Mouse (Mus musculus) heart, embryonic 10.5 days (tissue): ENCODE results near the gene Abcc3. TPM values are rescaled to one million over a fixed set of nuclear protein-coding genes. Genes with fewer than 3 reads are reported as not detected.
"Not testable (repeated sequence)": the region's sequence is repeated elsewhere in the genome, so short reads cannot be mapped to it uniquely, and the experiment has no call there.

ENCODE experiments used
- DNase-seq: peaks from one replicate; pipeline ENCODE4 v3.0.0-alpha.2; 2017; ENCODE audit warnings: low spot score
- H3K27ac ChIP-seq: fragments of 300-500 bp; sonication (generic); 2 replicates; pipeline ENCODE4 v1.5.1; 2016; ENCODE audit warnings: mild to moderate bottlenecking
- H3K27me3 ChIP-seq: fragments of 300-500 bp; sonication (generic); 2 replicates; pipeline ENCODE4 v1.6.1; 2016; ENCODE audit warnings: mild to moderate bottlenecking; ENCODE audit not compliant: poor library complexity, insufficient read depth, severe bottlenecking
- H3K36me3 ChIP-seq: fragments of 300-500 bp; sonication (generic); 2 replicates; pipeline ENCODE4 v1.6.1; 2016; ENCODE audit warnings: mild to moderate bottlenecking, moderate library complexity
- H3K4me1 ChIP-seq: fragments of 300-500 bp; sonication (generic); 2 replicates; pipeline ENCODE4 v1.6.1; 2016; ENCODE audit warnings: mild to moderate bottlenecking
- H3K4me3 ChIP-seq: fragments of 300-500 bp; sonication (generic); 2 replicates; pipeline ENCODE4 v1.5.1; 2016; ENCODE audit warnings: mild to moderate bottlenecking, moderate library complexity
- H3K9me3 ChIP-seq: fragments of 300-500 bp; sonication (generic); 2 replicates; pipeline ENCODE4 v1.6.1; 2016; ENCODE audit warnings: mild to moderate bottlenecking, moderate library complexity
- WGBS: fragments of 180-500 bp; shearing (Covaris S2); methylation state at CpG from one replicate; pipeline ENCODE4 v1.1.7; 2016; 5-methylcytosine and 5-hydroxymethylcytosine counted together
- polyA plus RNA-seq: library from polyadenylated mRNA; unstranded; fragments of >200 nt; fragmentation: Nextera tagmentation; extraction: Ambion mirVana; gene quantifications from 2 replicates; pipeline ENCODE4 v1.2.1, GENCODE M21; 2016

The Abcc3 gene
- polyA plus RNA-seq, 1 experiment from 2014 or later, result 0.88 TPM

- WGBS, result 50% methylated on average over 7 of the region's 7 CpGs
Measured at GRCm38 (mm10) chr11:94394107-94394506, 1.3 kb upstream of the Abcc3 start.

GRCm38 (mm10) chr11:94393490-94393889, 693 bp upstream of the Abcc3 start:
- H3K27ac ChIP-seq, H3K36me3 ChIP-seq, H3K4me3 ChIP-seq, H3K9me3 ChIP-seq, DNase-seq: not testable (repeated sequence)
- H3K27me3 ChIP-seq, result peaks cover 41% of the 10 kb centered on the region
- H3K4me1 ChIP-seq, result peaks cover 15% of the 10 kb centered on the region
- WGBS, result 73% methylated on average over 4 of the region's 4 CpGs

More at GRCm38 (mm10) chr11:94394107-94394506, 1.3 kb upstream of the Abcc3 start:
- H3K36me3 ChIP-seq, result no peaks in the 10 kb centered on the region
- H3K27me3 ChIP-seq, result peaks cover 41% of the 10 kb centered on the region
- H3K4me1 ChIP-seq, result peaks cover 15% of the 10 kb centered on the region
- H3K4me3 ChIP-seq, result no peak overlapping the region
- no peak for DNase-seq
- no peak overlapping the region for H3K27ac ChIP-seq
- H3K9me3 ChIP-seq, result no peaks in the 10 kb centered on the region

GRCm38 (mm10) chr11:94391661-94392060, 1.1 kb downstream of the Abcc3 start:
- Histone ChIP-seq H3K4me3 (no peak overlapping the region), H3K4me1 (peaks cover 18% of the 10 kb centered on the region), H3K27me3 (peaks cover 41% of the 10 kb centered on the region), H3K36me3 (no peaks in the 10 kb centered on the region), H3K27ac (no peak overlapping the region), H3K9me3 (no peaks in the 10 kb centered on the region)
- DNase-seq, result no peak
- whole genome bisulfite sequencing, result 83% methylated on average over 10 of the region's 10 CpGs

GRCm38 (mm10) chr11:94390825-94391224, 2.0 kb downstream of the Abcc3 start:
- peaks cover 41% of the 10 kb centered on the region for H3K27me3 ChIP-seq
- DNase-seq, result no peak
- peaks cover 26% of the 10 kb centered on the region for H3K4me1 ChIP-seq
- no peaks in the 10 kb centered on the region for H3K36me3 ChIP-seq
- WGBS, result 78% methylated on average over 6 of the region's 6 CpGs
- H3K4me3 ChIP-seq, result no peak overlapping the region
- no peaks in the 10 kb centered on the region for H3K9me3 ChIP-seq
- no peak overlapping the region for H3K27ac ChIP-seq

GRCm38 (mm10) chr11:94389724-94390396, 2.9 kb downstream of the Abcc3 start:
- 63% methylated on average over 6 of the region's 6 CpGs for WGBS
- Histone ChIP-seq H3K4me1 (peaks cover 32% of the 10 kb centered on the region), H3K4me3 (no peak overlapping the region), H3K27ac (no peak overlapping the region), H3K9me3 (no peaks in the 10 kb centered on the region), H3K36me3 (no peaks in the 10 kb centered on the region), H3K27me3 (peaks cover 47% of the 10 kb centered on the region)
- DNase-seq, result no peak

GRCm38 (mm10) chr11:94389021-94389420, 3.8 kb downstream of the Abcc3 start:
- no peak overlapping the region for H3K27ac ChIP-seq
- no peaks in the 10 kb centered on the region for H3K36me3 ChIP-seq
- H3K9me3 ChIP-seq, result no peaks in the 10 kb centered on the region
- peaks cover 47% of the 10 kb centered on the region for H3K27me3 ChIP-seq
- DNase-seq, result no peak
- 72% methylated on average over 4 of the region's 4 CpGs for WGBS
- no peak overlapping the region for H3K4me3 ChIP-seq
- H3K4me1 ChIP-seq, result peaks cover 26% of the 10 kb centered on the region

GRCm38 (mm10) chr11:94387756-94388155, 5.0 kb downstream of the Abcc3 start:
- Histone ChIP-seq H3K36me3 (no peaks in the 10 kb centered on the region), H3K27me3 (peaks cover 42% of the 10 kb centered on the region), H3K4me3 (no peak overlapping the region), H3K4me1 (peaks cover 22% of the 10 kb centered on the region), H3K9me3 (no peaks in the 10 kb centered on the region), H3K27ac (no peak overlapping the region)
- no peak for DNase-seq
- WGBS, result 66% methylated on average over 4 of the region's 4 CpGs

GRCm38 (mm10) chr11:94385977-94386771, 6.6 kb downstream of the Abcc3 start:
- Histone ChIP-seq H3K27ac (peak overlapping the region; percentile 57), H3K36me3 (no peaks in the 10 kb centered on the region), H3K9me3 (no peaks in the 10 kb centered on the region), H3K4me1 (peaks cover 16% of the 10 kb centered on the region), H3K27me3 (peaks cover 40% of the 10 kb centered on the region), H3K4me3 (peak overlapping the region; percentile 29; the same call in 1 of the 2 replicates)
- WGBS, result 17% methylated on average over 12 of the region's 12 CpGs
- no peak for DNase-seq

GRCm38 (mm10) chr11:94379736-94380135, 13.1 kb downstream of the Abcc3 start:
- H3K9me3 ChIP-seq, result no peaks in the 10 kb centered on the region
- DNase-seq, result no peak
- H3K4me3 ChIP-seq, result no peak overlapping the region
- no peaks in the 10 kb centered on the region for H3K36me3 ChIP-seq
- H3K27ac ChIP-seq, result no peak overlapping the region
- H3K27me3 ChIP-seq, result peaks cover 41% of the 10 kb centered on the region
- WGBS, result 68% methylated on average over 8 of the region's 8 CpGs
- no peaks in the 10 kb centered on the region for H3K4me1 ChIP-seq

- Histone ChIP-seq H3K36me3 (no peaks in the 10 kb centered on the region), H3K27ac (no peak overlapping the region), H3K4me3 (no peak overlapping the region), H3K9me3 (no peaks in the 10 kb centered on the region), H3K27me3 (peaks cover 42% of the 10 kb centered on the region), H3K4me1 (no peaks in the 10 kb centered on the region)
- no peak for DNase-seq
- 46% methylated on average over 2 of the region's 2 CpGs for WGBS
Measured at GRCm38 (mm10) chr11:94379061-94379460, 13.7 kb downstream of the Abcc3 start.

GRCm38 (mm10) chr11:94374276-94374948, 18.4 kb downstream of the Abcc3 start:
- Histone ChIP-seq H3K9me3 (no peaks in the 10 kb centered on the region), H3K4me3 (no peak overlapping the region), H3K4me1 (peaks cover 20% of the 10 kb centered on the region), H3K27me3 (peaks cover 46% of the 10 kb centered on the region), H3K36me3 (no peaks in the 10 kb centered on the region), H3K27ac (no peak overlapping the region)
- WGBS, result 80% methylated on average over 13 of the region's 13 CpGs
- no peak for DNase-seq

- Histone ChIP-seq H3K27me3 (peaks cover 54% of the 10 kb centered on the region), H3K36me3 (no peaks in the 10 kb centered on the region), H3K27ac (no peak overlapping the region), H3K9me3 (no peaks in the 10 kb centered on the region), H3K4me1 (peaks cover 20% of the 10 kb centered on the region), H3K4me3 (no peak overlapping the region)
- DNase-seq, result no peak
- 15% methylated on average over 5 of the region's 5 CpGs for WGBS
Measured at GRCm38 (mm10) chr11:94370809-94371208, 22.0 kb downstream of the Abcc3 start.

- WGBS, result 73% methylated on average over 6 of the region's 6 CpGs
- H3K4me1 ChIP-seq, result peaks cover 20% of the 10 kb centered on the region
- no peak for DNase-seq
- peaks cover 48% of the 10 kb centered on the region for H3K27me3 ChIP-seq
- no peaks in the 10 kb centered on the region for H3K9me3 ChIP-seq
- no peak overlapping the region for H3K27ac ChIP-seq
- no peak overlapping the region for H3K4me3 ChIP-seq
- no peaks in the 10 kb centered on the region for H3K36me3 ChIP-seq
Measured at GRCm38 (mm10) chr11:94369981-94370380, 22.8 kb downstream of the Abcc3 start.
